Mouse (Mus musculus): ENCODE measurements at regions not wholly inside any gene's neighbourhood (a gene's known extent, or its start where the extent isn't known, plus 50 kb on each side); places are given as distances from the start of the nearest gene placed in this dataset.
"Not testable (repeated sequence)": the region's sequence is repeated elsewhere in the genome, so short reads cannot be mapped to it uniquely, and the experiment has no call there.

- no peak for ATAC-seq (replicated peaks; ENCODE audit: low FRiP score, poor library complexity, severe bottlenecking)
Observed at GRCm38 (mm10) chr10:99561166-99561818, 198.2 kb downstream of the Csl start.

- ATAC-seq (replicated peaks; ENCODE audit: low FRiP score, poor library complexity, severe bottlenecking) = no peak
Observed at GRCm38 (mm10) chr10:99564605-99565004, 194.9 kb downstream of the Csl start.

GRCm38 (mm10) chr10:99568424-99568823 is 191.0 kb downstream of the Csl start:
- no peak for ATAC-seq (replicated peaks; ENCODE audit: low FRiP score, poor library complexity, severe bottlenecking)

DNA sequence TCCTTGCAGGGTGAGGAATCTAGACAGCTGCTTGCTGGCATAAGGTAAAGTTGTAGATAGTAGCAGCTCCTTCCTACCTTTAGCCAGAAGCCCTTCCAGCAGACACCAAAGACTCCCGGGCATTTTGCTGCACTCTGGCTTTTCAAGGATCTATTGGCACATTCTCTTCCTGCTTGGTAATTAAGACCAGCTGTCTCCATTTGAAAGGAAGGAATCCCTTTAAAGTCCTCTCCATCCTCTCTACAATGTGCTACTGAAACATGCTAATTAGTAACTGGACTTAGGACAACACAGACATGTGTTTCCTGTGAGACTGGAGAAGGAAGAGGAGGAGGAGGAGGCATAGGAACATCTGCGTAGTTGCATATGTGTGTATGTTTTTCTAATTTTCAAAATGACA is 189.3 kb downstream of the Csl start:
- no peak for ATAC-seq (replicated peaks; ENCODE audit: low FRiP score, poor library complexity, severe bottlenecking)

DNA sequence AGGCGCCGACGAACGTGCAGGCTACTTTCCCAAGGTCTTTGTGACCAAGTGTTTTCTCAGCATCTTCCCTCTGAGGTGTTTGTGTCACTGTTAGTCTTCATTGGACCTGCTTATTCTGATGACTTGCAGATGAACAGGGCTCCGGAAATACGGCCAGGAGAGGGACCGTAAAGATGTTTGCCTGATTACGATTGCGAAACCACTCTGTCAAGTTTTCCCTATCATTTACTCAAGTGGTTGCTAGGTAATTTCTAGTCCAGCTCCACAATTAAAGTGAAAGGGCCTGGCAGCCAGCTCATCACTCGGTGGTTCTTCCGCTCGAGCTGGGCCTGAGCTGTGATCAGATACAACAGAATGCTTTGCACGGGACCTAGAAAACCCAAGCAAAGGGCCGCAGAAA is 185.5 kb downstream of the Csl start:
- no peak for ATAC-seq (replicated peaks; ENCODE audit: low FRiP score, poor library complexity, severe bottlenecking)

GRCm38 (mm10) chr10:99575294-99575693 is 184.2 kb downstream of the Csl start:
- no peak for ATAC-seq (replicated peaks; ENCODE audit: low FRiP score, poor library complexity, severe bottlenecking)

GRCm38 (mm10) chr10:99576301-99576700 is 183.2 kb downstream of the Csl start:
- ATAC-seq (replicated peaks; ENCODE audit: low FRiP score, poor library complexity, severe bottlenecking) = no peak

GRCm38 (mm10) chr10:99577041-99577681 is 182.3 kb downstream of the Csl start:
- ATAC-seq (replicated peaks; ENCODE audit: low FRiP score, poor library complexity, severe bottlenecking) = no peak

- ATAC-seq (replicated peaks; ENCODE audit: low FRiP score, poor library complexity, severe bottlenecking) = no peak
Observed at GRCm38 (mm10) chr10:99578366-99578765, 181.1 kb downstream of the Csl start.

DNA sequence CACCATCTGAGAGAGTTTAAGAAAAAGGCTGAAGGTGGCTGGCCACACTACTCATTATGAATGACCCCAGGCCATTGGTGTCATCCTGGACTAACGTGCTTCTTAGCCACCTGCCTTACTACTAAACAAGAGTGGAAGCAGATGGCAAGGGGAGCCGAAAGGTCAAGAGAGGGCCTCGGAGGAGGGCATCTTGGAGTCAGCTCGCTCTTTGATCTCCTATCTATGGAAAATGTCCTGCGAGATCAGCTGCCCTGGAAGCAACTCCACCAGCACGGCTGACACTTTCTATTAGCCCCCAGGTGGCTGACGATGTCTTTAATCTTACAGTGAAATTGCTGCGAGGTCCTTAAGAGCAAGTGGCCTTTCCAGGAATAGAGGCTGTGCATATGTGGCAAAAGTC is 179.3 kb downstream of the Csl start:
- ATAC-seq (replicated peaks; ENCODE audit: low FRiP score, poor library complexity, severe bottlenecking) = no peak

DNA sequence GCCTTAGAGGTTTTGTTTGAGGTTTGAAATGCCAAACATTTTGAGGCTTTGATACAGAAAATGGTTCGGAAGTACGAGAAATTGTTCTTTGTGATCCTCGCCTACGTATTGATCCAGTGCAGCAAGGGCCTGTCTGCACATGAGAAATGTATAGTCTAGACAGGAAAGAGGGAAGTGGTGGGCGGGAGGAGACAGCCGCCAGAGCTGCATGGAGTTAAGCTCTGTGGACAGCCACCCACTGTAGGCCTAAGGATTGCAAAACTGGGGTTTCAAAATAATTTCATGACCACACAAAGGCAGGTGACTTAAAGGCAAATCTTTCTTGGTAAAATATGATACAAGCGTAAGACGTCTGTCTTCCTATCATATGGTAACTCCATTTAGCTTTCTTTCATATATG is 178.4 kb downstream of the Csl start:
- ATAC-seq (replicated peaks; ENCODE audit: low FRiP score, poor library complexity, severe bottlenecking) = no peak

DNA sequence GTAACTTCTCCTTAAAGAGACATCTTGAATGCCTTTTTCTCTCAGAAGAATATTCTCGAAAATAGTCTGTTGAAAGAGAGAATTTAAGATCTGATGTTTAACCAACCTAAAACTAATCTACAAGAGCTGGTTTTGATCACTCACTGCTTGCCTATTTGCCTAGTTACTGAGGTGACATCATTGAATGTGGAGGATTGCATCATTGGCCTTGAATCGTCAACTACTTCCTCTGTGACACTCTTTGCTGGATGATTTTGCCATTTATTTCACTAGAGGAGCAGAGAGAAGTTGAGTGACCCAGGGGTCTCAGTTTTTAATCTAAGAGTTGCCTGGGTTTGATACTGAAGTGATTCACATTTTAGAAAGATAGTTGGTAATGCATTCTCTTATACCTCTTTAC is 174.6 kb downstream of the Csl start:
- ATAC-seq (replicated peaks; ENCODE audit: low FRiP score, poor library complexity, severe bottlenecking) = no peak

- ATAC-seq (replicated peaks; ENCODE audit: low FRiP score, poor library complexity, severe bottlenecking) = no peak
Observed at GRCm38 (mm10) chr10:99592220-99592619, 167.2 kb downstream of the Csl start.

DNA sequence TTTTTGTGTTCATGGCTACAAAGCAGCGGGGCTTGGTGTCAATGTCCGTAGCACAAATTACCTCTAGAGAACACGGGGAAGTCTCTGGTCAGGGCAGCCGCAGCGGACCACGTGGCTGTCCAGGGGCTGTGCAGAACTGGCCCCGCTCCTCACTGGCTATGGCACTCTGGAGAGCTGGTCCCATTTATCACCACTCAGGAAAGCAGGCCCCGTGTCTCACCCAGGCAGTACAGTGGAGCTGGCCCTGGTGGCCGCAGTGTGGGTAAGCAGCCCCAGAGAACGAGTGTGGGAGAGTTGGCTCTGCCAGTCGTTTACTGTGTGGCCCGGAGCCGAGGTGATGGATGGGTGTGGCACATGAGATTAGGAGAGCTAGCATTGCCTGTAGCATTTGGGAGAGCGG is 163.8 kb downstream of the Csl start:
- no peak for ATAC-seq (replicated peaks; ENCODE audit: low FRiP score, poor library complexity, severe bottlenecking)

DNA sequence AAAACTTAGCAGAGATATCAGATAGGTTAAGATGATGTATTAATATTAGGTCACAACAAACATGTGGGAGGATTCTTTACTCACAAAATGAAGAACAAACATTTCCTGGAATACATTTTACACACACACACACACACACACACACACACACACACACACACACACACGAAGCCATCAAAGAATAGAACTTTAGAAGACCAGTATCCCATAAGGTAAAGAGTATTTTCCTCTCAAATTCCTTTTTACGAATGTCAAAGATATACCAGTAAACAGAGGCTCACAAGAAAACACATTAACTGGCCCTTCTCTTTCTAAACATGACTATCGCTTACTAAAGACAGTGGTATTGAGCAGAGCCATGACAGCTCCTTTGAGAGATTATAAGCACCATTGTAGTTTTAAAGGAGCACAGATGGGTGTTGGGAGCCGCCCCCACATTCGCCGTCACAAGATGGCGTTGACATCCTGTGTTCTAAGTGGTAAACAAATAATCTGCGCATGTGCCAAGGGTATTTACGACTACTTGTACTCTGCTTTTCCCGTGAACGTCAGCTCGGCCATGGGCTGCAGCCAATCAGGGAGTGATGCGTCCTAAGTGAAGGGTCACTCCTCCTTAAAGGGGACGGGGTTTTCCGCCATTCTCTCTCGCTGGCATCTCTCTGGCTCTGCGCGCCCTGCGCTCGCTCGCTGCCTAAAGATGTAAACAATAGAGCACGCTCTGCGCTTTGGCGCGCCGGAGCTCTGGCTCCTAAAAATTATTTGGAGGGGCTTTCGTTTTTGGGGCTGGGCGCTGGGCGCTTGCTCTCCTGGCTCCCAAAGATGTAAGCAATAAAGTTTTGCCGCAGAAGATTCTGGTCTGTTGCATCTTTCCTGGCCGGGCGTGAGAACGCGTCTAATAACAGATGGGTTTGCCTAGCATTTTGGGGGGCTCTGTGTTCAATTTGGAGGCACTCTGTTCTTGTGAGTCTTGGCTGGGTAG is 160.0 kb downstream of the Csl start:
- ATAC-seq (replicated peaks; ENCODE audit: low FRiP score, poor library complexity, severe bottlenecking) = not testable (repeated sequence)

DNA sequence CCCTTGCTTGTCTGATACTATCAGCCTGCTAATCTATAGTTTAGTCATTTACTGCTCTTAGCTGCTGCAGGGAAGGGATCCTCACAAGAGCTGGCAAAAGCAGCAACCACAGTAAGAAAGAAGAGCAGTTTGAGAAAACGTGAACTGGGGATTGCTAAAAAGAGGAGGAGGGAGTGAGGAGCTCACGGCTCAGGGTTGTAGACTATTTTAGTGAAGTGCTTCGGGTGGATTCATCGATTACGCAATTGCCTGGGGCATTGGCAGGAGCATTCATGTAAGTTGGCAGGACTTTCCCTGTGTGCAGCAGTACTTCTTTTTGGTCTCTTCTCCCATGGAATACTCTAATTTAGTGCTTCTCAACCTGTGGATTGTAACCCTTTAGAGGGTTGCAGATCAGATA is 157.1 kb downstream of the Csl start:
- ATAC-seq (replicated peaks; ENCODE audit: low FRiP score, poor library complexity, severe bottlenecking) = no peak

DNA sequence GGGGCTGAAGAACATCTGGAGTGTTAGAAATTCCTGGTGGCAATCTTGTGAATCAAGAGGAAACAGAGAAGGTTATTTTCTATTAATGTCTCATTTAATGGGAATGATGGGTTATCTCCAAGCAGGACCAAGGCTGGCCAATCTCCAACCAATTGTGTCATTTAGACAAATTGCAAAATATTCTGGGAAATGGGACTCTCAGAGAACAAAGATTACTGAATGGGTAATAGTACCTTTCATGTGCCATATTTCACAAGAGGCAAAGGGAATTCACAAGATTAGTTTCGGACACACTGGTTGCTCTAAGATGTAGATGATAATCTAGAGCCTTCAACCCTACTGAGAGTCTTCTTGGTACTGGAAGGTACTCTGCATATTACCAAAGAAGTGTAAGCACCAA is 155.3 kb downstream of the Csl start:
- no peak for ATAC-seq (replicated peaks; ENCODE audit: low FRiP score, poor library complexity, severe bottlenecking)

DNA sequence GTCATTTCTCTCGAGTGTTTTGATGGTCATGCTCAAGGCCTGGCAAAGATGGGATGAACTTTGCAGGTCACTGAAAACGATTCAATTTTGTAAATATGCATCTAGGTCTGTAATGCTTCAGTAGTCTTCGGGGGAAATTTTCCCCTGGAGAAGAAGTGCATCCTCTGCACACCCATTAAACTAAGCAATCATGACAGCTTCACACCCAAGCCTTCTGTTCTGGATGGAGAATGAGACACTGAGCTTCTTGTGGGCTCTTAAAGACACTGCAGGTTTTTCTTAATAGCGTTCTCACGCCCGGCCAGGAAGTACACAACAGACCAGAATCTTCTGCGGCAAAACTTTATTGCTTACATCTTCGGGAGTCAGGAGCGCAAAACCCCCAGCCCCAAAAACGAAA is 151.0 kb downstream of the Csl start:
- ATAC-seq (replicated peaks; ENCODE audit: low FRiP score, poor library complexity, severe bottlenecking) = no peak

DNA sequence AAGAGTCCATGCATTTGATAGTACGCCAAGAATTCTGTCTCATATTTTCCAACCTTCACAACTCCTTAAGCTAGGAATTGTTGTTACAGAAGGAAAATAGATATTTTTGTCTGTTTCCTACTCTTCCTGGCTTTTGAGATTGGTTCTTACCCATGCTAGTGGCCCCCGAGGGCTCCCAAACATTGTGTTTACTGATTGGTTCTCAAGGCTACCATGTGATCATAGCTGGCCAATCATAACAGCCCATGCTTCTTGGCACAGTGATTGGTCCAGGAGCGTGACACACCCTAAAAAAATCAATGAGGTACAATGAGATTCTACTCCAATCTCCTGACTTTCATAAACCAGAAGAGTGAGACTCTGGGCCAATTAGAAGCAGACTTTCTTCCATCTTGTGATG is 150.0 kb downstream of the Csl start:
- ATAC-seq (replicated peaks; ENCODE audit: low FRiP score, poor library complexity, severe bottlenecking) = peak; percentile 67

DNA sequence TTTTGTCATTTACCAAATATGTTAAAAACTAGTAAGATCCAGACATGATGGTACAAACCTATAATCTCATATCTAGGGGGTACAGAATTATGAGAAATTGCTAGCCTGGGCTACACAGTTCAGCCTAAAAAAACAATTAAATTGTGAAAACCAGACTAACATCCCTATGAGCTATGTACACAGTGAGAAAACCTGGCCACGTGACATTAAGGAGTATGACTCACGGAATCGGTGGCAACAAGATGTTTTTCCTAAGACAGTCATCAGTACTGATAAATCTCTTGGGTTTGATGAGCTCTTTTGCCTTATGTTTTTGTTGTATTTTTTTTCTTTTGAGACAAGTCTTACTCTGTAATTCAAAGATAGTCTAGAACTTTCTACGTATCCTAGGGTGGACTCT is 148.6 kb downstream of the Csl start:
- ATAC-seq (replicated peaks; ENCODE audit: low FRiP score, poor library complexity, severe bottlenecking) = no peak

All from erythroblast, adult 5-6 weeks (primary cell).